Mouse (Mus musculus): ENCODE data around the gene Capn7. TPM values are rescaled to one million over a fixed set of nuclear protein-coding genes. Genes with fewer than 3 reads are reported as not detected.
A peak's percentile ranks its signal among the peaks of the same experiment; 100 is the strongest.

The Capn7 gene
- polyA plus RNA-seq, 1 experiment, result 22.8 TPM

DNA sequence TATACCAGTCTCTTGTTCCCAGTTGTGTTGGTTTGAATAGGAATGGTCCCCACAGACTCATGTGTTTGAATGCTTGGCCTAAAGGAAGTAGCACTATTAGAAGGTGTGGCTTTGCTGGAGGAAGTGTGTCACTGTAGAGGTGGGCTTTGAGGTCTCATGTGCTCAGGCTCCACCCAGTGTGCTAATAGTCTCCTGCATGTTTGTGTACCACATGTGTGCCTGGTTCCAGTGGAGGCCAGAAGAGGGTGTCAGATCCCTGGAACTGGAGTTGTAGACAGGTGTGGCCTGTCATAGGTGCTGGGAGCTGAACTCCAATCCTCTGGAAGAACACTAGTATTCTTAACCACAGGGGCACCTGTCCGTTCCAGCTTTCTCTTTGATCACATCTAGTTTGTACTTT, 9.2 kb upstream of the Capn7 start:
- no peak for TF ChIP-seq CTCF (IDR thresholded peaks at IDR 0.05; ENCODE audit: low read depth, low read length)
- TF ChIP-seq POLR2A (IDR thresholded peaks at IDR 0.05; ENCODE audit: insufficient read depth, low read length), result no peak
- TF ChIP-seq EP300 (IDR thresholded peaks at IDR 0.05; ENCODE audit: insufficient read depth, low read depth, low read length), result no peak
- Histone ChIP-seq H3K27ac (ENCODE audit: insufficient read depth, low read length) (no peak overlapping the region), H3K4me1 (ENCODE audit: control insufficient read depth, insufficient read depth, low read length) (no peaks in the 10 kb centered on the region), H3K4me3 (ENCODE audit: low read depth, low read length) (no peak overlapping the region), H3K27me3 (ENCODE audit: control insufficient read depth, insufficient read depth, low read length, poor library complexity, severe bottlenecking) (no peaks in the 10 kb centered on the region), H3K36me3 (ENCODE audit: control insufficient read depth, insufficient read depth, low read length, poor library complexity, severe bottlenecking) (no peaks in the 10 kb centered on the region), H3K9ac (ENCODE audit: low read depth, poor library complexity, severe bottlenecking) (no peak overlapping the region), H3K9me3 (replicated peaks; ENCODE audit: control insufficient read depth, insufficient read depth, low read length, poor library complexity, severe bottlenecking) (no peaks in the 10 kb centered on the region)

DNA sequence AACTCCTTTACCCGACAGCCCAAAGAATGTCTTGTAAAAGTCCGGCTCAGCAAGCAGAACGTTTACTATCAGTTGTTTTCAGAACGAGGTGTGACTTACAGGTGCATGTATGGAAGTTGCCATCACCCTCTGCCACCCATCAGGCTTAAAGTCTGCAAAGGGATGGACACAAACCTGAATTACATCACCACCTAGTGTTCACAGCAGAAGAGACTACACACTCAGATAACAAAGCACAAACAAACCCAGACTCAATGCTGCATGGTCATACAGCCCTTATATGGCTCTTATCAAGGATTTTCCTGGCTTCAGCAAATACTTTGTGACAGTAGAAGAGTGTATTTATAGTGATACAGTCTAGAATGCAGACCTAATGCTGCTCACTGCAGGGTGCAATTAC, 8.8 kb upstream of the Capn7 start:
- no peaks in the 10 kb centered on the region for H3K27me3 ChIP-seq (ENCODE audit: control insufficient read depth, insufficient read depth, low read length, poor library complexity, severe bottlenecking)
- no peaks in the 10 kb centered on the region for H3K36me3 ChIP-seq (ENCODE audit: control insufficient read depth, insufficient read depth, low read length, poor library complexity, severe bottlenecking)
- no peak overlapping the region for H3K9ac ChIP-seq (ENCODE audit: low read depth, poor library complexity, severe bottlenecking)
- no peaks in the 10 kb centered on the region for H3K9me3 ChIP-seq (replicated peaks; ENCODE audit: control insufficient read depth, insufficient read depth, low read length, poor library complexity, severe bottlenecking)
- TF ChIP-seq EP300 (IDR thresholded peaks at IDR 0.05; ENCODE audit: insufficient read depth, low read depth, low read length) (no peak), CTCF (IDR thresholded peaks at IDR 0.05; ENCODE audit: low read depth, low read length) (no peak), POLR2A (IDR thresholded peaks at IDR 0.05; ENCODE audit: insufficient read depth, low read length) (no peak)
- no peaks in the 10 kb centered on the region for H3K4me1 ChIP-seq (ENCODE audit: control insufficient read depth, insufficient read depth, low read length)
- H3K4me3 ChIP-seq (ENCODE audit: low read depth, low read length), result no peak overlapping the region
- no peak overlapping the region for H3K27ac ChIP-seq (ENCODE audit: insufficient read depth, low read length)

DNA sequence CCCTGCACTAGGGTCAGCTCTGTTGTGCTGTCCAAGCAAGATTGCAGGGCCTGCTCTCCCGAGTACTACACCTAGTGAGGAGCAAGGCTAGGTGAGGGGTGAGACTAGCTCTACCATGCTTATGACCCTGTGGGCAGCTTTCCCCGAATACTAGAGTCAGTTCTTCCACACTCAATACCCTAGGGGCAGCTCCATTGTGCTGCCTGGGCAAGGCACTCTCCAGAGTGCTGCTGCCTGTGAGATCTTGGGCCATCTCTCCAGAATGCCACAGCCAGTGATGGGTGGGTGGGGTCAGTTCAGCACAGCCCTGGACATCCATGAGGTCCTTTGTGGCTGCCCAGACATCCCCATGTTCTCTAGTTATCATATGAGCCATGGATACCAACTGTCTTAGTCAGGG, 6.7 kb upstream of the Capn7 start:
- Histone ChIP-seq H3K4me1 (ENCODE audit: control insufficient read depth, insufficient read depth, low read length) (no peaks in the 10 kb centered on the region), H3K27ac (ENCODE audit: insufficient read depth, low read length) (no peak overlapping the region)
- TF ChIP-seq CTCF (IDR thresholded peaks at IDR 0.05; ENCODE audit: low read depth, low read length) (no peak), EP300 (IDR thresholded peaks at IDR 0.05; ENCODE audit: insufficient read depth, low read depth, low read length) (no peak), POLR2A (IDR thresholded peaks at IDR 0.05; ENCODE audit: insufficient read depth, low read length) (no peak)

DNA sequence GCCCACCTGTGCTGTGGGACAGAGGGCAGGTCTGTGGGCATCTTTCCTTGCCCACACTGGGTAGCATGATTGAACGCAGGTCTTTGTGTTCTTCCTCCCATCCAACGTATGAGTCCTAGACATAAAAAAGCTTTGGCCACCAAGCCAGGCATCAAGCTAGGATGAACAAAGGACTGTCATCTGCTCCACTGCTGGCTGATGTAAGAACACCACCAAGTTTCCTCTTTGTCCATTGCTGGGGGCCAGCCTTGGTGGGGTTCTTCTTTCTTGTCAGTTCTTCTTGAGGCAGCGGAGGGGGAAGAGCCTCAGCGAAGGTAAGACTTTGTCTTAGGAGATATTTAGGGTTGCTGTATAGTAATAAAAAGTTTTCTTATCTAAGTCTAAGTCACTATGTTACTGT, 5.5 kb upstream of the Capn7 start:
- Histone ChIP-seq H3K9me3 (replicated peaks; ENCODE audit: control insufficient read depth, insufficient read depth, low read length, poor library complexity, severe bottlenecking) (no peaks in the 10 kb centered on the region), H3K36me3 (ENCODE audit: control insufficient read depth, insufficient read depth, low read length, poor library complexity, severe bottlenecking) (no peaks in the 10 kb centered on the region), H3K27me3 (ENCODE audit: control insufficient read depth, insufficient read depth, low read length, poor library complexity, severe bottlenecking) (no peaks in the 10 kb centered on the region), H3K27ac (ENCODE audit: insufficient read depth, low read length) (no peak overlapping the region), H3K4me3 (ENCODE audit: low read depth, low read length) (no peak overlapping the region), H3K4me1 (ENCODE audit: control insufficient read depth, insufficient read depth, low read length) (no peaks in the 10 kb centered on the region), H3K9ac (ENCODE audit: low read depth, poor library complexity, severe bottlenecking) (no peak overlapping the region)
- TF ChIP-seq CTCF (IDR thresholded peaks at IDR 0.05; ENCODE audit: low read depth, low read length) (no peak), POLR2A (IDR thresholded peaks at IDR 0.05; ENCODE audit: insufficient read depth, low read length) (no peak), EP300 (IDR thresholded peaks at IDR 0.05; ENCODE audit: insufficient read depth, low read depth, low read length) (no peak)

More for the DNA sequence above, 6.7 kb upstream of the Capn7 start:
- H3K9me3 ChIP-seq (replicated peaks; ENCODE audit: control insufficient read depth, insufficient read depth, low read length, poor library complexity, severe bottlenecking), result no peaks in the 10 kb centered on the region
- no peaks in the 10 kb centered on the region for H3K36me3 ChIP-seq (ENCODE audit: control insufficient read depth, insufficient read depth, low read length, poor library complexity, severe bottlenecking)
- no peak overlapping the region for H3K4me3 ChIP-seq (ENCODE audit: low read depth, low read length)
- H3K9ac ChIP-seq (ENCODE audit: low read depth, poor library complexity, severe bottlenecking), result no peak overlapping the region
- H3K27me3 ChIP-seq (ENCODE audit: control insufficient read depth, insufficient read depth, low read length, poor library complexity, severe bottlenecking), result no peaks in the 10 kb centered on the region

DNA sequence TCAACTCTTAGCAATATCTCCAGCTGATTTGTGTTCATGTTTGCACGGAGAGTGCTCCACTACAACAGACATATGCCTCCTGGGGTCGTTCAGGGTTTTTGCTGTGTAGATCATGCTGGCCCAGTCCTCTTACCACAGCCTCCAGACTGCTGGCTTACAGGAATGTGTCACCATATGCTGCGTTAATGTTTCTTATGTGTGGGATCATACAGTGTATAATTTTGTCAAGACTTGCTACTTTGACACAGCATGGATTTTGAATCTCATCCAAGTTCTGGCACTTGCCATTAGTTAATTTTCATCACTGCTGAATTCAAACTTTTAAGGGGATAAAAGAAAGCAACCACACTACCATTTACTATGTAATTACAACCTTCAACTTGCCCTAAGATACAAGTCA, 673 bp upstream of the Capn7 start:
- no peak overlapping the region for H3K27ac ChIP-seq (ENCODE audit: insufficient read depth, low read length)
- no peaks in the 10 kb centered on the region for H3K9me3 ChIP-seq (replicated peaks; ENCODE audit: control insufficient read depth, insufficient read depth, low read length, poor library complexity, severe bottlenecking)
- no peaks in the 10 kb centered on the region for H3K36me3 ChIP-seq (ENCODE audit: control insufficient read depth, insufficient read depth, low read length, poor library complexity, severe bottlenecking)
- peak overlapping the region; percentile 71 for H3K4me3 ChIP-seq (ENCODE audit: low read depth, low read length)
- H3K9ac ChIP-seq (ENCODE audit: low read depth, poor library complexity, severe bottlenecking), result no peak overlapping the region
- H3K27me3 ChIP-seq (ENCODE audit: control insufficient read depth, insufficient read depth, low read length, poor library complexity, severe bottlenecking), result no peaks in the 10 kb centered on the region
- H3K4me1 ChIP-seq (ENCODE audit: control insufficient read depth, insufficient read depth, low read length), result no peaks in the 10 kb centered on the region
- no peak for TF ChIP-seq EP300 (IDR thresholded peaks at IDR 0.05; ENCODE audit: insufficient read depth, low read depth, low read length)
- no peak for TF ChIP-seq POLR2A (IDR thresholded peaks at IDR 0.05; ENCODE audit: insufficient read depth, low read length)
- TF ChIP-seq CTCF (IDR thresholded peaks at IDR 0.05; ENCODE audit: low read depth, low read length), result no peak

DNA sequence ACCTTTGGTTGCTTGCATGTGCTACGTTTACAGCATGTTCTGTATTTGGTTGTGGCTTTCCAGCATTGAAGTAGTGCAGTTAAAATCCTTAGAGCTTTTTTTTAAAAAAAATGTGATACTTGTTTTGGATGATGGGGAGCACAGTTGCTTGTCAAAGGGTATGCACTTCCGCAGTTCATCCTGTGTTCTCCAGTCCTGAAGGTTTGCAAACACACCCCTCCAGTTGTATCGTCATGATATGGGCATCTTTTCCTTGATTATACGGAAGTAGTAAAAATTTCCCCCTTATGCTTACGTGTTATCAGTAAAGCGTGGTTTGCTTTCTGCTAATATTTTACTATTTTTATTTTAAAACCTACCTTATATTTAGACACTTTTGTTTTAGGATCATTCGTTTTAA, 968 bp downstream of the Capn7 start:
- no peaks in the 10 kb centered on the region for H3K4me1 ChIP-seq (ENCODE audit: control insufficient read depth, insufficient read depth, low read length)
- TF ChIP-seq POLR2A (IDR thresholded peaks at IDR 0.05; ENCODE audit: insufficient read depth, low read length), result no peak
- no peak for TF ChIP-seq EP300 (IDR thresholded peaks at IDR 0.05; ENCODE audit: insufficient read depth, low read depth, low read length)
- no peak for TF ChIP-seq CTCF (IDR thresholded peaks at IDR 0.05; ENCODE audit: low read depth, low read length)
- H3K9ac ChIP-seq (ENCODE audit: low read depth, poor library complexity, severe bottlenecking), result peak overlapping the region; percentile 43; the same call in 1 of the 2 replicates
- no peaks in the 10 kb centered on the region for H3K36me3 ChIP-seq (ENCODE audit: control insufficient read depth, insufficient read depth, low read length, poor library complexity, severe bottlenecking)
- no peaks in the 10 kb centered on the region for H3K9me3 ChIP-seq (replicated peaks; ENCODE audit: control insufficient read depth, insufficient read depth, low read length, poor library complexity, severe bottlenecking)
- H3K27ac ChIP-seq (ENCODE audit: insufficient read depth, low read length), result no peak overlapping the region
- no peak overlapping the region for H3K4me3 ChIP-seq (ENCODE audit: low read depth, low read length)
- H3K27me3 ChIP-seq (ENCODE audit: control insufficient read depth, insufficient read depth, low read length, poor library complexity, severe bottlenecking), result no peaks in the 10 kb centered on the region
